Mouse (Mus musculus) CH12F3 (cell line): Measurements from ENCODE around the gene Gm11032.
"Not testable (repeated sequence)": the region's sequence is repeated elsewhere in the genome, so short reads cannot be mapped to it uniquely, and the experiment has no call there.

ENCODE experiments used
- in situ Hi-C: fragments of 300-500 bp; cut with MboI; formaldehyde crosslinking; loops from 2 replicates; pipeline ENCODE4 v1.14.3; 2020; ENCODE audit warnings: low sequenced_read_pairs

Gm11032 gene

GRCm38 (mm10) chr11:4622997-4623396 is 3.1 kb downstream of the Gm11032 start:
- in situ Hi-C loops = no loop called here

- in situ Hi-C loops = no loop called here
Measured at GRCm38 (mm10) chr11:4625931-4626330, 6.1 kb downstream of the Gm11032 start.

- in situ Hi-C loops = no loop called here
Measured at GRCm38 (mm10) chr11:4627636-4628035, 7.8 kb downstream of the Gm11032 start.

GRCm38 (mm10) chr11:4629861-4630280 is 10.0 kb downstream of the Gm11032 start:
- in situ Hi-C loops = no loop called here

- in situ Hi-C loops = no loop called here
Measured at GRCm38 (mm10) chr11:4633420-4633819, 13.6 kb downstream of the Gm11032 start.

GRCm38 (mm10) chr11:4634395-4634794 is 14.5 kb downstream of the Gm11032 start:
- in situ Hi-C loops = no loop called here

- in situ Hi-C loops = no loop called here
Measured at GRCm38 (mm10) chr11:4636782-4637342, 17.0 kb downstream of the Gm11032 start.

GRCm38 (mm10) chr11:4637534-4638234 is 17.8 kb downstream of the Gm11032 start, which contains the start of gene Ascc2:
Ascc2 (plus strand) TSS chr11:4637747.
- in situ Hi-C loops = no loop called here

GRCm38 (mm10) chr11:4638261-4638660 is 18.4 kb downstream of the Gm11032 start:
- in situ Hi-C loops = no loop called here

- in situ Hi-C loops = no loop called here
Measured at GRCm38 (mm10) chr11:4641185-4641584, 21.3 kb downstream of the Gm11032 start.

GRCm38 (mm10) chr11:4643722-4644121 is 23.9 kb downstream of the Gm11032 start:
- in situ Hi-C loops = no loop called here

GRCm38 (mm10) chr11:4645180-4645579 is 25.3 kb downstream of the Gm11032 start:
- in situ Hi-C loops = not testable (repeated sequence)

- in situ Hi-C loops = no loop called here
Measured at GRCm38 (mm10) chr11:4646409-4646808, 26.5 kb downstream of the Gm11032 start.

GRCm38 (mm10) chr11:4659818-4660217 is 40.0 kb downstream of the Gm11032 start:
- in situ Hi-C loops = no loop called here

- in situ Hi-C loops = no loop called here
Measured at GRCm38 (mm10) chr11:4660309-4661025, 40.6 kb downstream of the Gm11032 start.

GRCm38 (mm10) chr11:4661324-4661723 is 41.5 kb downstream of the Gm11032 start:
- in situ Hi-C loops = no loop called here

- in situ Hi-C loops = no loop called here
Measured at GRCm38 (mm10) chr11:4661871-4662495, 42.1 kb downstream of the Gm11032 start.

GRCm38 (mm10) chr11:4662496-4662878 is 42.6 kb downstream of the Gm11032 start:
- in situ Hi-C loops = no loop called here
